Mouse (Mus musculus) embryonic fibroblast, embryonic 13.5 days (primary cell): ENCODE results near the gene Fam160b1.

Experiments used
- CTCF ChIP-seq: IDR thresholded peaks from 2 replicates; pipeline ENCODE4 v1.5.1; 2011; ENCODE audit warnings: mild to moderate bottlenecking, control low read depth, low read length, moderate library complexity, borderline replicate concordance; ENCODE audit not compliant: insufficient read depth
- POLR2A ChIP-seq: IDR thresholded peaks from 2 replicates; pipeline ENCODE4 v1.6.1; 2011; ENCODE audit warnings: low read depth, mild to moderate bottlenecking, control low read depth, low read length, moderate library complexity

- TF ChIP-seq CTCF: no peak
- no peak for TF ChIP-seq POLR2A
Measured at GRCm38 (mm10) chr19:57340900-57341742, 19.4 kb upstream of the Fam160b1 start.
